Mouse (Mus musculus): Measurements from ENCODE around the gene Lhx1. TPM values are rescaled to one million over a fixed set of nuclear protein-coding genes. Genes with fewer than 3 reads are reported as not detected.
A peak's percentile ranks its signal among the peaks of the same experiment; 100 is the strongest.

The Lhx1 gene
- polyA plus RNA-seq, 1 experiment from 2014 or later = 0.04 TPM

- WGBS (ENCODE audit: insufficient replicate concordance) = 13% methylated on average over 4 of the region's 4 CpGs
- ATAC-seq (replicated peaks; ENCODE audit: insufficient number of reproducible peaks, low FRiP score, low TSS enrichment) = no peak
- H3K27ac ChIP-seq (ENCODE audit: low read depth, low read length) = no peak overlapping the region
- H3K9me3 ChIP-seq (replicated peaks; ENCODE audit: control insufficient read depth, low read length) = no peaks in the 10 kb centered on the region
- no peak overlapping the region for H3K9ac ChIP-seq (ENCODE audit: low read depth, low read length)
- no peaks in the 10 kb centered on the region; the same call in 1 of the 2 replicates for H3K4me1 ChIP-seq (ENCODE audit: control insufficient read depth, insufficient read depth, low read length)
- H3K27me3 ChIP-seq (ENCODE audit: control insufficient read depth, insufficient read depth, low read length) = peaks cover 7% of the 10 kb centered on the region; the same call in 1 of the 2 replicates
- no peak overlapping the region for H3K4me2 ChIP-seq
- no peaks in the 10 kb centered on the region for H3K36me3 ChIP-seq (ENCODE audit: control insufficient read depth, insufficient read depth, low read length)
- H3K4me3 ChIP-seq (ENCODE audit: low read depth, low read length) = no peak overlapping the region
Observed at GRCm38 (mm10) chr11:84539981-84540380, 14.6 kb upstream of the Lhx1 start.

DNA sequence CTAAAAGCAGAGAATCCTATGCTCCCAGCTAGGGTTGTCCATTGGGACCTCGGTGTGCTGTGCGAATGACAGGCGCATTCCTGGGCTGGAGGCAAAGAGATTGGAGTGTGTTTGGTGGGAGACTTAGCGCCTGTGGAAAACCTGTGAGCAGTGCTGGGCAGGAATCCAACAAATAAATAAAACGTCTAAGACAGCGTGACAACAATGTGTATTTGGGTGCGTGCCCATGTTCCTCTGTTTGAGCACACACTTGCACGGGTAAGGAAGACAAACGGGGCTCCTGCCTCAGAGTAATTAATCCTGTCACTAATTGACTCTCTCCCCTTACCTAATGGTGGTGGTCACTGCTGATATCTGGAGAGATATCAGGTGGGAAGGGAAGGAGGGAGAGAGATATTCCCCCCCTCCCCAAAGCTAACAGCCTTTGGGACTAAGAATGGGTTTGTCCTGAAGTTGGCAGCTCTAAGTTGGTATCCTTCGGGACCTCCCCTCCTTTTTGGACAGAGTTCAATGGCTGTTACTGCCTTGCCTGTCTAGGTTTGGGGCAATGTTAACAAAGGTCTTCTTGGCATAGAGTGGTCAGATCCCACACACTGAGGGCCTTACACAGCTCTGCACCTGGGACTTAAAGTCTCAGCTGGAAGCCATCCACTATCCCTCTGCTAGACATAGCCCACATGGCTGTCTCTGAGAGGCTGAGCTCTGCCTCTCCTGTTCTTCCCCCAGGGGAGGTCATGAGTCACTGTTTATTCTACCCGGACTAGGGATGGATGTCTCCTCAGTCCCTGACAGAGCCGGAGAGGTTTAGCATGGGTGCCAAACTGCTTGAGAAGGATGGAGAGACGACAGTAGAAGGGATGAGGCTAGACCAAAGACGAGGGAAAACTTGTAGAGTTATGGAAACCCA is 4.7 kb upstream of the Lhx1 start:
- no peak overlapping the region for H3K4me2 ChIP-seq
- WGBS (ENCODE audit: insufficient replicate concordance) = 7% methylated on average over 14 of the region's 14 CpGs
- H3K4me3 ChIP-seq (ENCODE audit: low read depth, low read length) = no peak overlapping the region
- H3K27me3 ChIP-seq (ENCODE audit: control insufficient read depth, insufficient read depth, low read length) = peaks cover 79% of the 10 kb centered on the region
- peaks cover 10% of the 10 kb centered on the region for H3K4me1 ChIP-seq (ENCODE audit: control insufficient read depth, insufficient read depth, low read length)
- H3K9ac ChIP-seq (ENCODE audit: low read depth, low read length) = no peak overlapping the region
- no peaks in the 10 kb centered on the region for H3K36me3 ChIP-seq (ENCODE audit: control insufficient read depth, insufficient read depth, low read length)
- no peaks in the 10 kb centered on the region for H3K9me3 ChIP-seq (replicated peaks; ENCODE audit: control insufficient read depth, low read length)
- H3K27ac ChIP-seq (ENCODE audit: low read depth, low read length) = no peak overlapping the region
- ATAC-seq (replicated peaks; ENCODE audit: insufficient number of reproducible peaks, low FRiP score, low TSS enrichment) = no peak

DNA sequence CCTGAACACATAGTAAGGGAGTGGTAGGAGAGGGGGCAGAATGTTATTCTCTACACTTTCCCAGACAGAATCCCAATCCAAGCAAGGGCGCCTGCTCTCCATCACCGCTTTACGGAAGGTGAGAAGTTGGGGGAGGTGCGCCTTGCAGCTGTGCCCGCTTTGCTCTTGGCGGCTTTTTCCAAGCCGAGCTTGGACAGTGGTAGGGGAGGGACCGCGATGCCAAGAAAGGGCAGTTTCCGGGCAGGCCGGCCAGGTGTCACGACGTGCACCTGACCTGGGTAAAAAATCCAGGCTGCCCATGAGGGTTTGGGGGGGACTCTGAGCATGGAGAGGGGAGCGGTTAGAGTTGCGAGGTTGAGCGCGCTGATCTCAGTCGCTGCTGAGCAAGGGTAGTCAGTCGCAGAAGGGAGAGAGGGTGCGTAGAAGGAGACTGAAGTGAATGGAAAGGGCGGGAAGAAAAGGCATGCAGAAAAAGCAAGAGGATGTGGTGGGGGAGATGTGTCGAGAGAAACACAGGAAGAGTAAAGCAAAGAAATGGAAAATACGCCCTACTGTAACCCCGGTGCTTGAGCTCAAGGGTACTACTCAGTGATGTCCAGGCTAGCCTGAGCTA is 3.9 kb upstream of the Lhx1 start:
- WGBS (ENCODE audit: insufficient replicate concordance) = 2% methylated on average over 24 of the region's 24 CpGs
- Histone ChIP-seq H3K27ac (ENCODE audit: low read depth, low read length) (no peak overlapping the region), H3K36me3 (ENCODE audit: control insufficient read depth, insufficient read depth, low read length) (no peaks in the 10 kb centered on the region), H3K9ac (ENCODE audit: low read depth, low read length) (no peak overlapping the region), H3K27me3 (ENCODE audit: control insufficient read depth, insufficient read depth, low read length) (peaks cover 87% of the 10 kb centered on the region), H3K4me1 (ENCODE audit: control insufficient read depth, insufficient read depth, low read length) (peaks cover 13% of the 10 kb centered on the region), H3K9me3 (replicated peaks; ENCODE audit: control insufficient read depth, low read length) (no peaks in the 10 kb centered on the region), H3K4me2 (peak overlapping the region; percentile 49), H3K4me3 (ENCODE audit: low read depth, low read length) (peak overlapping the region; percentile 19; the same call in 1 of the 2 replicates)
- ATAC-seq (replicated peaks; ENCODE audit: insufficient number of reproducible peaks, low FRiP score, low TSS enrichment) = no peak

- Histone ChIP-seq H3K27me3 (ENCODE audit: control insufficient read depth, insufficient read depth, low read length) (peaks cover 99% of the 10 kb centered on the region), H3K4me2 (no peak overlapping the region), H3K36me3 (ENCODE audit: control insufficient read depth, insufficient read depth, low read length) (no peaks in the 10 kb centered on the region), H3K27ac (ENCODE audit: low read depth, low read length) (no peak overlapping the region), H3K9me3 (replicated peaks; ENCODE audit: control insufficient read depth, low read length) (no peaks in the 10 kb centered on the region), H3K4me3 (ENCODE audit: low read depth, low read length) (no peak overlapping the region), H3K4me1 (ENCODE audit: control insufficient read depth, insufficient read depth, low read length) (peaks cover 18% of the 10 kb centered on the region), H3K9ac (ENCODE audit: low read depth, low read length) (no peak overlapping the region)
- ATAC-seq (replicated peaks; ENCODE audit: insufficient number of reproducible peaks, low FRiP score, low TSS enrichment) = no peak
- WGBS (ENCODE audit: insufficient replicate concordance) = 4% methylated on average over 29 of the region's 29 CpGs
Observed at GRCm38 (mm10) chr11:84526976-84527860, 1.9 kb upstream of the Lhx1 start.

- peaks cover 18% of the 10 kb centered on the region for H3K4me1 ChIP-seq (ENCODE audit: control insufficient read depth, insufficient read depth, low read length)
- 1% methylated on average over 10 of the region's 10 CpGs for WGBS (ENCODE audit: insufficient replicate concordance)
Observed at GRCm38 (mm10) chr11:84526451-84526850, 1.1 kb upstream of the Lhx1 start.

DNA sequence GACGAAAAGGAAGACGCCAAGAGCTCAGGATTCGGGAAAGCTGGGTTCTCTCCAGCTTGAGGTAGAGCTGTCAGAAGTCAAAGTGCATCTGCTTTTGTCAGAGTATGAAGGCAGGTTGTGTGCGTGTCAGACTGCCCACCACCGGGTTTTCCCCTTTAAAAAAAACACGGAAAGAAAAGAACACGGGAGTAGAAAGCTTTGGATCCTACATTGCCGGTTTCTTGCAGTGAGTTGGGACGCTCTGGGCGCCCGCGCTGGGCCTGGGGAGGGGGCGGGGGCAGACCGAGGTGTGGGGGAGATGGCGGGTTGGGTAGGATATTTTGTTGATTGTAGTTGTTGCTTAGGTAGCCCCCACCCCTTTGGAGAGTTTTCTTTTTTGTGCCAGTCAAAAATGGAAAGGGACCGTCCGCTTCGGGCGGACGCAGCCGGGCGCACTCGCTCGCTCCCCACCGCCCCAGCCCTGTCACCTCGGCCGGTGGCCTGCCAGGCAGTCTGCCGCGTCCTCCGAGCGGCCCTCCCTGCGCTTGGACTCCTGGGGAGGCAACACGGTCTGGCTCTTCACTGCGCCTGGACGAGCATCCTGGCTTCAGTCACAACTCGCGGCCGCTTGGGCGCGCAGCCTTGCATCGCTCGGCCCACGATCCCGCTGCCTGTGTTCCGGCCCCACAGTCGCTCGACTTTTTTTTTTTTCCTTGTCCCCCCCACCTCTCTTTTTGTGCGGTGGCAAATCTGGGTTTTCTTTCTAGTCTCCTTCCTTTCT is 644 bp downstream of the Lhx1 start:
- H3K9ac ChIP-seq (ENCODE audit: low read depth, low read length) = no peak overlapping the region
- no peaks in the 10 kb centered on the region for H3K36me3 ChIP-seq (ENCODE audit: control insufficient read depth, insufficient read depth, low read length)
- H3K9me3 ChIP-seq (replicated peaks; ENCODE audit: control insufficient read depth, low read length) = no peaks in the 10 kb centered on the region
- H3K4me1 ChIP-seq (ENCODE audit: control insufficient read depth, insufficient read depth, low read length) = peaks cover 18% of the 10 kb centered on the region
- H3K4me3 ChIP-seq (ENCODE audit: low read depth, low read length) = peak overlapping the region; percentile 59
- H3K4me2 ChIP-seq = peak overlapping the region; percentile 96
- WGBS (ENCODE audit: insufficient replicate concordance) = under 1% methylated on average over 48 of the region's 48 CpGs
- H3K27me3 ChIP-seq (ENCODE audit: control insufficient read depth, insufficient read depth, low read length) = peaks cover 100% of the 10 kb centered on the region
- no peak for ATAC-seq (replicated peaks; ENCODE audit: insufficient number of reproducible peaks, low FRiP score, low TSS enrichment)
- no peak overlapping the region for H3K27ac ChIP-seq (ENCODE audit: low read depth, low read length)

More at GRCm38 (mm10) chr11:84526451-84526850, 1.1 kb upstream of the Lhx1 start:
- peak overlapping the region; percentile 59 for H3K4me3 ChIP-seq (ENCODE audit: low read depth, low read length)
- H3K36me3 ChIP-seq (ENCODE audit: control insufficient read depth, insufficient read depth, low read length) = no peaks in the 10 kb centered on the region
- no peak for ATAC-seq (replicated peaks; ENCODE audit: insufficient number of reproducible peaks, low FRiP score, low TSS enrichment)
- H3K9me3 ChIP-seq (replicated peaks; ENCODE audit: control insufficient read depth, low read length) = no peaks in the 10 kb centered on the region
- no peak overlapping the region for H3K27ac ChIP-seq (ENCODE audit: low read depth, low read length)
- peak overlapping the region; percentile 96 for H3K4me2 ChIP-seq
- no peak overlapping the region for H3K9ac ChIP-seq (ENCODE audit: low read depth, low read length)
- peaks cover 100% of the 10 kb centered on the region for H3K27me3 ChIP-seq (ENCODE audit: control insufficient read depth, insufficient read depth, low read length)

DNA sequence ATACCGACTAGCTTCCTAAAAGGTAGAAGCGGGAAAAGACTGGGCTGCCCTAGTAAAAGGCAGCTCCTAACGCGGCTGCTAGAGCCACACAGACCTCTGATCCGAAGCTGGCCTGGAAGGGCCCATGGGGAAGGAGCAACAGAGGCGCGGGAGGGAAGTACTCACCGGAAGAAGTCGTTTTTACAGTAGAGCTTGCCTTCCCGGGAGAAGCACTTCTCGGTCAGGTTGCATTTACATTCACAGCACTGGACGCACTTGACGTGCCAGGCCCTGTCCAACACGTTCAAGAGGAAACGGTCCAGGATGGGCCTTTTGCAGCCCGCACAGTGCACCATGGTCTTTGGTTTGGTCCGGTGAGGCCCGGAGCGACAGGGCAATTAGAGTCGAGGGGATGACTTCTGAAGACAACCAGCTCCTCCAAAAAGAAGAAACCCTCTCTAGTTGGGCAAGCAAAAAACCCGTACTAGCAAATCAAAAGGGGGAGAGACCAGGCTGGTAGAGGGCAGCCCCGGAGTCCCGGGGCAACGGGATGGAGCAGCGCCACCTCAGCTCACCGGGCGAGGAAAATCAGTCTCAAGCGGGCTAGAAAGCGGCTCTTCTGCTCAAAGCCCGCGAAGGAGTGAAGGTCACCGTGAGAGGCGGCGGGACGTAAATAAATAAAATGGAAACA is 1.4 kb downstream of the Lhx1 start:
- Histone ChIP-seq H3K9ac (ENCODE audit: low read depth, low read length) (no peak overlapping the region), H3K27ac (ENCODE audit: low read depth, low read length) (no peak overlapping the region), H3K9me3 (replicated peaks; ENCODE audit: control insufficient read depth, low read length) (no peaks in the 10 kb centered on the region), H3K36me3 (ENCODE audit: control insufficient read depth, insufficient read depth, low read length) (no peaks in the 10 kb centered on the region), H3K4me2 (peak overlapping the region; percentile 96), H3K4me3 (ENCODE audit: low read depth, low read length) (peak overlapping the region; percentile 59), H3K27me3 (ENCODE audit: control insufficient read depth, insufficient read depth, low read length) (peaks cover 100% of the 10 kb centered on the region), H3K4me1 (ENCODE audit: control insufficient read depth, insufficient read depth, low read length) (peaks cover 14% of the 10 kb centered on the region)
- under 1% methylated on average over 35 of the region's 35 CpGs for WGBS (ENCODE audit: insufficient replicate concordance)
- no peak for ATAC-seq (replicated peaks; ENCODE audit: insufficient number of reproducible peaks, low FRiP score, low TSS enrichment)

Measured in heart, embryonic 11.5 days (tissue).